Mouse (Mus musculus) stomach, embryonic 16.5 days (tissue): ENCODE data around the gene Txn2. TPM values are rescaled to one million over a fixed set of nuclear protein-coding genes. Genes with fewer than 3 reads are reported as not detected.

Experiments
- ATAC-seq: fragments of 200-750 bp; cut with Nextera tagmentation; 2 replicates; pipeline ENCODE4 v1.8.0; 2017; ENCODE audit warnings: moderate number of reproducible peaks, moderate TSS enrichment; ENCODE audit not compliant: insufficient read depth, low FRiP score
- H3K27ac ChIP-seq: fragments of 300-500 bp; sonication (generic); 2 replicates; pipeline ENCODE4 v1.5.1; 2014; ENCODE audit warnings: low read length
- H3K27me3 ChIP-seq: fragments of 300-500 bp; sonication (generic); 2 replicates; pipeline ENCODE4 v1.6.1; 2014; ENCODE audit warnings: low read length, control low read depth, mixed read lengths; ENCODE audit not compliant: control insufficient read depth, insufficient read depth
- H3K36me3 ChIP-seq: fragments of 300-500 bp; sonication (generic); 2 replicates; pipeline ENCODE4 v1.6.1; 2014; ENCODE audit warnings: low read length; ENCODE audit not compliant: control insufficient read depth, insufficient read depth
- H3K4me1 ChIP-seq: fragments of 300-500 bp; sonication (generic); 2 replicates; pipeline ENCODE4 v1.6.1; 2014; ENCODE audit warnings: low read length, control low read depth, mixed read lengths; ENCODE audit not compliant: control insufficient read depth, insufficient read depth
- H3K4me2 ChIP-seq: fragments of 300-500 bp; sonication (generic); 2 replicates; pipeline ENCODE4 v1.6.1; 2014; ENCODE audit warnings: low read depth, low read length, mixed read lengths
- H3K4me3 ChIP-seq: fragments of 300-500 bp; sonication (generic); replicated peaks from 2 replicates; pipeline ENCODE4 v1.5.1; 2014; ENCODE audit warnings: mild to moderate bottlenecking, low read length
- H3K9ac ChIP-seq: fragments of 300-500 bp; sonication (generic); 2 replicates; pipeline ENCODE4 v1.6.1; 2014; ENCODE audit warnings: low read length
- H3K9me3 ChIP-seq: fragments of 300-500 bp; sonication (generic); replicated peaks from 2 replicates; pipeline ENCODE4 v1.6.1; 2016; ENCODE audit warnings: low read length, control low read depth; ENCODE audit not compliant: control insufficient read depth
- WGBS: fragments of 180-500 bp; shearing (Covaris S2); extraction: QIAGEN DNeasy Blood & Tissue Kit; methylation state at CpG from one replicate; pipeline ENCODE4 v1.1.7; 2014; 5-methylcytosine and 5-hydroxymethylcytosine counted together
- polyA plus RNA-seq: library from polyadenylated mRNA; unstranded; fragments of >200 nt; fragmentation: Nextera tagmentation; extraction: Ambion mirVana; gene quantifications from 2 replicates; pipeline ENCODE4 v1.2.1, GENCODE M21; 2015

The Txn2 gene
- polyA plus RNA-seq, 1 experiment from 2014 or later: 232 TPM

DNA sequence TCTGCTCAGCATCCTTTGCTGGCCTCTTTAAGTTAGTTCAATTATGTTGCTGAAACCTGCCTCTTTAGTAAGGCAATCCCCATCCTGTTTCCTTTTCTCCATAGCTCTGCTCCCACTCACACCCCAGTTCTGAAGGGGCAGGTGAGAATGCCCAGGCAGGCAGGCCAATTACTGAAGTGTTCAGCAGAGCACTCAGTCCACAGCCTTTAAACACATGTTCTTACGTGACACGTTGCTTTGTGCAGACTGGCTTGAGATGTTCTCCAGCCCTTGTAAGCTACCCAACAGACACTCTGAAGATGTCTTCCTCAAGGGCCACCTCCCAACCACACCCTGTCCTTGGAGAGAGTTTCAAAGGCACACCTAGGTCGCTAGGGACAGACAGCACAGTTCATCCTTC is 29.3 kb upstream of the Txn2 start:
- Histone ChIP-seq H3K27ac (no peak overlapping the region), H3K36me3 (peaks cover 41% of the 10 kb centered on the region), H3K4me1 (peaks cover 8% of the 10 kb centered on the region; the same call in 1 of the 2 replicates), H3K27me3 (peaks cover 12% of the 10 kb centered on the region), H3K9ac (no peak overlapping the region), H3K4me2 (no peak overlapping the region), H3K4me3 (no peak overlapping the region), H3K9me3 (no peaks in the 10 kb centered on the region)
- ATAC-seq: no peak
- 61% methylated on average over 3 of the region's 3 CpGs for WGBS

DNA sequence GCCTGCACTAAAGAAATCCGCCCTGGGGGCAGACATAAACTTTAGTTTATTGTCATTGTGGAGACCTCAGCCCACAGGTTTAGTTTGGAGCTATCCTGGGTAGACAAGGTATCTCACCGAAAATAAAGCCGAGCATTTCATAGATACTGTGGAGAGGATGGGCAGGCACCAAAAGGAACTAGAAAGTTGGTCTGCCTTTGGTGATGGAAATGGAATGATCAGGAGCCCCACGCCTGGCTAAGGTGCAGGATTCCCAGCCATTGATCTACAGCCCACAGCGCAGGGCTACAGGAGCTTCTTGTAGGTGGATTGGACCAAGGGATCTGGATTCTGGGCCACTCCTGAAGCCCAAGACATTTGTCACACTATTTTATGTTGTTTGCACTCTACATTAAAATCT is 28.8 kb upstream of the Txn2 start:
- ATAC-seq: no peak
- 43% methylated on average over 5 of the region's 5 CpGs for WGBS
- Histone ChIP-seq H3K9ac (no peak overlapping the region), H3K4me3 (no peak overlapping the region), H3K9me3 (no peaks in the 10 kb centered on the region), H3K36me3 (peaks cover 37% of the 10 kb centered on the region), H3K27ac (no peak overlapping the region), H3K27me3 (peaks cover 12% of the 10 kb centered on the region), H3K4me1 (peaks cover 8% of the 10 kb centered on the region; the same call in 1 of the 2 replicates), H3K4me2 (no peak overlapping the region)

DNA sequence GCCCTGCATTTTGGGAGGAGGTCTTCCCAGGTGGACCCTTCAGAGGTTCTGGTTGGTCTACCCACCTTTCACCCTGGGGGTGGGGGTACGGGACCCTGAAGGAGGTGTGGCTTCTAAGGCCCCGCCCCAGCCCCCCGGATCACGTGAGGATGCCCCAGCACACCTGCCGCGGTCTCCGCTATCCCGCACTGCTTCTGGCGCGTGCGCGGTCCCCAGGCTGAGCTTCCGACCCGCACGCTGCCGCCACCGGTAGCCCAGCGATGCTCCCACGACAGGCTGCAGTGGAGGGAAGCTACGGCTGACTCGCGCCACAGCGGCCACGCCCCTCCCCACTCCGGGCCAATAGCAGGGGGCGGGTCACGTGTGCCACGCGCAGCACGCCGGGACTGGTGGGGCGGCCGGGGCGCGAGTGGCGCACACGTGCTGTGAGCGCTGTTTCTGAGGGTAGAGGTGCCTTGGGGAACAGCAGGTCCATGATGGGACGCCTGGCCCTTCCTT is 27.6 kb upstream of the Txn2 start, which contains the start of gene Foxred2:
Gene Foxred2 (minus strand): TSS at position 319 of the 498 bp plus-strand sequence.
- Histone ChIP-seq H3K4me2 (peak within 1 kb of the TSS; percentile 78), H3K9me3 (no peaks in the 10 kb centered on the region), H3K27ac (no peak within 1 kb of the TSS), H3K4me3 (peak within 1 kb of the TSS; percentile 51), H3K9ac (peak within 1 kb of the TSS; percentile 65), H3K27me3 (peaks cover 12% of the 10 kb centered on the region), H3K4me1 (peaks cover 8% of the 10 kb centered on the region; the same call in 1 of the 2 replicates), H3K36me3 (peaks cover 25% of the 10 kb centered on the region)
- WGBS: under 1% methylated on average over 39 of the region's 39 CpGs
- ATAC-seq: peak; percentile 93

GRCm38 (mm10) chr15:77955440-77956403 is 26.9 kb upstream of the Txn2 start:
- peak overlapping the region; percentile 65 for H3K9ac ChIP-seq
- 8% methylated on average over 52 of the region's 52 CpGs for WGBS
- peak; percentile 23; the same call in 1 of the 2 replicates for ATAC-seq
- peak overlapping the region; percentile 51 for H3K4me3 ChIP-seq
- peaks cover 8% of the 10 kb centered on the region; the same call in 1 of the 2 replicates for H3K4me1 ChIP-seq
- H3K4me2 ChIP-seq: peak overlapping the region; percentile 78
- H3K27ac ChIP-seq: no peak overlapping the region
- H3K9me3 ChIP-seq: no peaks in the 10 kb centered on the region
- H3K36me3 ChIP-seq: peaks cover 18% of the 10 kb centered on the region; the same call in 1 of the 2 replicates
- peaks cover 12% of the 10 kb centered on the region for H3K27me3 ChIP-seq

- Histone ChIP-seq H3K4me1 (peaks cover 8% of the 10 kb centered on the region; the same call in 1 of the 2 replicates), H3K27ac (no peak overlapping the region), H3K36me3 (peaks cover 7% of the 10 kb centered on the region; the same call in 1 of the 2 replicates), H3K27me3 (peaks cover 12% of the 10 kb centered on the region), H3K9me3 (no peaks in the 10 kb centered on the region), H3K4me2 (no peak overlapping the region), H3K9ac (no peak overlapping the region), H3K4me3 (no peak overlapping the region)
- WGBS: 83% methylated on average over 2 of the region's 2 CpGs
- ATAC-seq: no peak
Measured at GRCm38 (mm10) chr15:77954362-77954761, 25.6 kb upstream of the Txn2 start.

DNA sequence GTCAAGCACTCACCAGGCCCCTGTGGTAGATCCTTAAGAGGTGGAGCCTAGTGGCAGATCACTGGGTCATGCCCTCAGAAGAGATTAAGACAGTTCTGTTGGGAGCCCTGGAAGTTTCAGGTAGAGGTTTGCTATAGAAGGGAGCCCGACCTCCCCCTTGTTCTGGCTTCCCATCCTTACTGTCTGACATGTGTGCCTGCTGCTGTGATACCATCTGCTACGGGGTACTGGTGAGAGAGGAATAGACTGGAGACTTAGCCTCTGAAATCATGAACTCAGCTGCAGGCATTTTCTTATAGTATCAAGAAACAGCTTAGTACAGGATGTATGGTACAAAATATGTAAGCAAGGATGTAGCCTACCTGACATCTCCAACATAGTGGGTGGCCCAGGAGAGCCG is 24.1 kb upstream of the Txn2 start:
- Histone ChIP-seq H3K9ac (no peak overlapping the region), H3K27me3 (peaks cover 12% of the 10 kb centered on the region), H3K9me3 (no peaks in the 10 kb centered on the region), H3K27ac (no peak overlapping the region), H3K36me3 (no peaks in the 10 kb centered on the region), H3K4me2 (no peak overlapping the region), H3K4me1 (peaks cover 8% of the 10 kb centered on the region; the same call in 1 of the 2 replicates), H3K4me3 (no peak overlapping the region)
- ATAC-seq: no peak
- WGBS: 87% methylated on average over 3 of the region's 3 CpGs

- Histone ChIP-seq H3K4me1 (no peaks in the 10 kb centered on the region), H3K9me3 (no peaks in the 10 kb centered on the region), H3K4me3 (no peak overlapping the region), H3K36me3 (no peaks in the 10 kb centered on the region), H3K27ac (no peak overlapping the region), H3K9ac (no peak overlapping the region), H3K4me2 (no peak overlapping the region), H3K27me3 (no peaks in the 10 kb centered on the region)
- ATAC-seq: no peak
- 81% methylated on average over 7 of the region's 7 CpGs for WGBS
Measured at GRCm38 (mm10) chr15:77949061-77949460, 20.3 kb upstream of the Txn2 start.

- H3K4me3 ChIP-seq: no peak overlapping the region
- no peak for ATAC-seq
- no peaks in the 10 kb centered on the region for H3K27me3 ChIP-seq
- no peaks in the 10 kb centered on the region for H3K4me1 ChIP-seq
- 84% methylated on average over 4 of the region's 4 CpGs for WGBS
- no peak overlapping the region for H3K4me2 ChIP-seq
- H3K27ac ChIP-seq: no peak overlapping the region
- H3K9ac ChIP-seq: no peak overlapping the region
- H3K9me3 ChIP-seq: no peaks in the 10 kb centered on the region
- H3K36me3 ChIP-seq: no peaks in the 10 kb centered on the region
Measured at GRCm38 (mm10) chr15:77945711-77946110, 16.9 kb upstream of the Txn2 start.

DNA sequence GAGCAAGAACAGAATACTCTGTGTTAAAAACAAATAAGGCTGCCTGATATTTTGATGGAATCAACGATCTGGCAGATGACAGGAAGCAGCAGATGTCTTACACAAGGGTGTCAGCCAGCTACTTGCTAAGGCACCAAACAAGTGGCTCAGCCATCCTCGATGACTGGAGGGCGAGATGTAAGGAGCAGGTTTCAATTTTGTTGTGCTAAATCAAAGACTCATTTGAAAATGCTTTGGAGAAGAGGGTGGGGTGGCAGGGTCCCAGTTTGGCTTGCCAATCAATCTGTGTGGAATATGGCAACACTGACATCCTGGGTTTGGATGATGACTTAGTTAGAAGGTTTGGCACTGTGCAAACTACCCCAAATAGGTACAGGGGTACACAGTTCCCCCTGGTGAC is 12.8 kb upstream of the Txn2 start:
- Histone ChIP-seq H3K36me3 (no peaks in the 10 kb centered on the region), H3K27ac (no peak overlapping the region), H3K27me3 (no peaks in the 10 kb centered on the region), H3K9me3 (no peaks in the 10 kb centered on the region), H3K4me1 (no peaks in the 10 kb centered on the region), H3K4me2 (no peak overlapping the region), H3K4me3 (no peak overlapping the region), H3K9ac (no peak overlapping the region)
- no peak for ATAC-seq
- WGBS: 77% methylated on average over 3 of the region's 3 CpGs
